ENCODE assay signal across 11 mouse cellular contexts in the genomic region with DNA sequence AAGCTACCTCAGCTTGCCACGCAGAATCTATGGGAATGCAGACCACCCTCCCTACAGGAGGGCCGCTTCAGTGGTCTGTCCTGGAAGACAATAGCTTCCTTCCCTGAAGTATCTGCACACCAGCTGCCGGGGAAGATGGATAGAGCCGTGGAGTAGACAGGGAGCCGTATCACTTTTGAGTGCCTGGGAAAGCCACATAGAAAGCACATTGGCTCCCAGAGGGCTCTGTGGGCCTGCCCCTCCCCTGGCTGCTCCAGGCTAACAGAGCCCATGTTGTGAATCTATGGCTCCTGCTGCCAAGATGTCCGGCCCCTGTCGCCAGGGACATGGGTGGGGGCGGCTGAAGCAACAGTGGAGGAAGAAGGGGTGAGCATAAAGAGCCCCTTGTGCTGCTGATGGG.
DNase-seq lines count a peak whose midpoint lies in the region; ATAC-seq and TF ChIP-seq lines count a peak whose summit lies in the region.
"Had no signal": no experiment of that assay in that cellular context is flagged by ENCODE, and none has a peak within 500 bp of the region (broad histone marks: within the 10 kb centered on the region; RNA-seq: fewer than 3 reads in every experiment).

No protein-coding gene starts in this region.

- peaks cover 50% of the 10 kb centered on the region for H3K4me1 ChIP-seq in forebrain, embryonic 12.5 days
- peaks cover 21% of the 10 kb centered on the region for H3K4me1 ChIP-seq in hindbrain, embryonic 14.5 days (replicated peaks; ENCODE audit: control insufficient read depth, insufficient read depth, low read length)
- peaks cover 7% of the 10 kb centered on the region; the same call in 1 of the 2 replicates for H3K4me1 ChIP-seq in midbrain, embryonic 16.5 days (ENCODE audit: control insufficient read depth, insufficient read depth, low read length)
- H3K4me1 ChIP-seq in kidney, adult 2 months (ENCODE audit: control insufficient read depth, insufficient read depth, low read length) = peaks cover 5% of the 10 kb centered on the region; the same call in 1 of the 2 replicates

- H3K9me3 ChIP-seq in forebrain, embryonic 12.5 days = no peaks in the 10 kb centered on the region
- H3K9me3 ChIP-seq in hindbrain, embryonic 14.5 days (ENCODE audit: control insufficient read depth, low read length) = no peaks in the 10 kb centered on the region
- H3K9me3 ChIP-seq in midbrain, embryonic 16.5 days (replicated peaks; ENCODE audit: control insufficient read depth, low read length, poor library complexity, severe bottlenecking) = no peaks in the 10 kb centered on the region

- TF ChIP-seq CTCF in kidney, adult 2 months (conservative IDR thresholded peaks at IDR 0.05; ENCODE audit: insufficient read depth, insufficient read length, low read depth, low read length) = no peak

- H3K9ac ChIP-seq in forebrain, embryonic 12.5 days = no peak overlapping the region
- peak overlapping the region; percentile 7; the same call in 1 of the 2 replicates for H3K9ac ChIP-seq in hindbrain, embryonic 14.5 days
- no peak overlapping the region; the same call in 1 of the 2 replicates for H3K9ac ChIP-seq in midbrain, embryonic 16.5 days (ENCODE audit: low read depth, low read length)

- H3K36me3 ChIP-seq in forebrain, embryonic 12.5 days (replicated peaks) = no peaks in the 10 kb centered on the region
- no peaks in the 10 kb centered on the region for H3K36me3 ChIP-seq in hindbrain, embryonic 14.5 days (replicated peaks; ENCODE audit: control insufficient read depth, insufficient read depth)
- H3K36me3 ChIP-seq in midbrain, embryonic 16.5 days (ENCODE audit: control insufficient read depth, insufficient read depth, low read length) = no peaks in the 10 kb centered on the region
- no peaks in the 10 kb centered on the region for H3K36me3 ChIP-seq in kidney, adult 2 months (ENCODE audit: control insufficient read depth, insufficient read depth, low read length)

- no peak for TF ChIP-seq POLR2A in kidney, adult 2 months (IDR thresholded peaks at IDR 0.05; ENCODE audit: low read depth, low read length)

- H3K4me2 ChIP-seq in forebrain, embryonic 12.5 days = no peak overlapping the region; the same call in 1 of the 2 replicates
- no peak overlapping the region for H3K4me2 ChIP-seq in hindbrain, embryonic 14.5 days (replicated peaks)
- H3K4me2 ChIP-seq in midbrain, embryonic 16.5 days (ENCODE audit: low read length) = no peak overlapping the region

- H3K27ac ChIP-seq in forebrain, embryonic 12.5 days = peak overlapping the region; percentile 21; the same call in 1 of the 2 replicates
- peak overlapping the region; percentile 3; the same call in 1 of the 2 replicates for H3K27ac ChIP-seq in hindbrain, embryonic 14.5 days
- peak overlapping the region; percentile 53; the same call in 1 of the 2 replicates for H3K27ac ChIP-seq in midbrain, embryonic 16.5 days (ENCODE audit: low read length)
- no peak overlapping the region for H3K27ac ChIP-seq in kidney, adult 2 months (ENCODE audit: insufficient read depth, low read depth, low read length)

- peaks cover 6% of the 10 kb centered on the region for H3K27me3 ChIP-seq in forebrain, embryonic 12.5 days
- H3K27me3 ChIP-seq in hindbrain, embryonic 14.5 days (ENCODE audit: control insufficient read depth, insufficient read depth, low read length) = no peaks in the 10 kb centered on the region
- no peaks in the 10 kb centered on the region for H3K27me3 ChIP-seq in midbrain, embryonic 16.5 days (ENCODE audit: control insufficient read depth, insufficient read depth, low read depth, low read length)
- H3K27me3 ChIP-seq in kidney, adult 2 months (replicated peaks; ENCODE audit: control insufficient read depth, insufficient read depth, low read length) = no peaks in the 10 kb centered on the region

- peak; percentile 10 to 20 for DNase-seq in left cerebral cortex, adult 18-20 months (ENCODE audit: low spot score in 2 of 2)
- no peak for DNase-seq in left cerebral cortex, adult 11 months (ENCODE audit: low spot score)
- DNase-seq in hindbrain, embryonic 14.5 days (ENCODE audit: low spot score) = no peak
- DNase-seq in cerebellum, adult 8-10 months = no peak
- DNase-seq in kidney, adult 2 months = no peak
- no peak for DNase-seq in spleen, postnatal 36 days (ENCODE audit: low spot score in 2 of 2)
- DNase-seq: adrenal gland, adult 8-10 months; thymus, adult 18-20 months had no signal

- ATAC-seq in forebrain, embryonic 12.5 days (ENCODE audit: low FRiP score) = peak; percentile 36; the same call in 1 of the 2 replicates
- peak; percentile 68; the same call in 1 of the 2 replicates for ATAC-seq in hindbrain, embryonic 14.5 days (ENCODE audit: low FRiP score)
- ATAC-seq in midbrain, embryonic 16.5 days = peak; percentile 59
- ATAC-seq: lung, postnatal 0 days had no signal

- WGBS in forebrain, embryonic 12.5 days = 37% methylated on average over 8 of the region's 8 CpGs
- 10% methylated on average over 8 of the region's 8 CpGs for WGBS in hindbrain, embryonic 14.5 days
- 29% methylated on average over 7 of the region's 8 CpGs for WGBS in midbrain, embryonic 16.5 days
- 79% methylated on average over 8 of the region's 8 CpGs for WGBS in kidney, adult 2 months

- no peak overlapping the region for H3K4me3 ChIP-seq in forebrain, embryonic 12.5 days (replicated peaks)
- no peak overlapping the region for H3K4me3 ChIP-seq in hindbrain, embryonic 14.5 days (replicated peaks; ENCODE audit: low read length)
- no peak overlapping the region for H3K4me3 ChIP-seq in midbrain, embryonic 16.5 days (ENCODE audit: low read depth, low read length)
- no peak overlapping the region for H3K4me3 ChIP-seq in kidney, adult 2 months (ENCODE audit: insufficient read depth, low read depth, low read length)

Comparison
In these comparisons a context has a peak if more than half of its experiments do, and no peak if none do; other contexts are left out.
1. DNase-seq: peak in left cerebral cortex, adult 18-20 months (2 of 2); none in left cerebral cortex, adult 11 months (single experiment), hindbrain, embryonic 14.5 days (single experiment), cerebellum, adult 8-10 months (single experiment), kidney, adult 2 months (single experiment) and spleen, postnatal 36 days (0 of 2).
2. Peak in every context shown above with its lines, with median percentiles within 50 percentile points of each other: ATAC-seq.